Mouse (Mus musculus) thymus, adult 18-20 months (tissue): ENCODE measurements around the gene Supt5.

Experiments
- DNase-seq, 2 experiments: peaks; one replicate each; pipeline ENCODE4 v3.0.0; 2022; ENCODE audit warnings: mixed read lengths in 2 of 2

Gene Supt5

GRCm38 (mm10) chr7:28374647-28375046 is 36.1 kb upstream of the Supt5 start:
- no peak for DNase-seq

DNA sequence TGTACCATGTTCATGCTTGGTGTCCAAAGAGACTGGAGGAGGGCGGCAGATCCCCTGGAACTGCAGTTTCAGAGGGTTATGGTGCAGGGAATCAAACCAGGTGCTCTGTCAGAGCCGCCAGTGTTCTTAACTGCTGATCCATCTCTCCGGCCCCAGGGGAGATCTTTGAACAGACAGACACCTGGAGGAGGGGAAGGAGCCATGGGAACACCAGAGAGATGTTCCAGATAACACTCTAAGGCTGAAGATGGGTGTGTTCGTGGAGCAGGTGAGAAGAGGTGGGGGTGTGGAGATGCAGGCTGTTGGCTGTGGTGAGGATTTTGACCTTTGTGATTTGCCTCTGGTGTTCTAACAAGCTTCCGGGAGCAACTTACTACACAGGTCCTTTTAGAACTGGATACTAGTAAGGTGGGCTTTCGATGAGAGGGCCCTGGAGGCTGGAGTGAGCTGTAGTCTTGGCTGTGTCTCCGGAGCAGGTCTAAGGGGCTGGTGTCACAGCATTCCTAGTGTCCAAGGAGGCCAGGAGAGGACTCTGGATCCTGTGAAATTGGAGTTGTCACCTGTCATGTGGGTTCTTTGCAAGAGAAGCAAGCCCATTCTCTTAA is 35.4 kb upstream of the Supt5 start:
- DNase-seq, result no peak

- peak in 1 of 2 experiments; percentile 74 for DNase-seq
Observed at GRCm38 (mm10) chr7:28373131-28373581, 34.6 kb upstream of the Supt5 start.

GRCm38 (mm10) chr7:28372251-28373108 is 33.9 kb upstream of the Supt5 start, which contains the start of gene Plekhg2:
Gene Plekhg2, minus strand, starts transcription at chr7:28372599.
- DNase-seq, result peak; percentile 94 to 97

GRCm38 (mm10) chr7:28371514-28371989 is 33.0 kb upstream of the Supt5 start:
- peak; percentile 74 to 81 for DNase-seq

- peak in 1 of 2 experiments; percentile 47 for DNase-seq
Observed at GRCm38 (mm10) chr7:28370977-28371513, 32.5 kb upstream of the Supt5 start.

GRCm38 (mm10) chr7:28370051-28370450 is 31.5 kb upstream of the Supt5 start:
- DNase-seq, result no peak

- DNase-seq, result no peak
Observed at GRCm38 (mm10) chr7:28368276-28368920, 29.9 kb upstream of the Supt5 start.

DNA sequence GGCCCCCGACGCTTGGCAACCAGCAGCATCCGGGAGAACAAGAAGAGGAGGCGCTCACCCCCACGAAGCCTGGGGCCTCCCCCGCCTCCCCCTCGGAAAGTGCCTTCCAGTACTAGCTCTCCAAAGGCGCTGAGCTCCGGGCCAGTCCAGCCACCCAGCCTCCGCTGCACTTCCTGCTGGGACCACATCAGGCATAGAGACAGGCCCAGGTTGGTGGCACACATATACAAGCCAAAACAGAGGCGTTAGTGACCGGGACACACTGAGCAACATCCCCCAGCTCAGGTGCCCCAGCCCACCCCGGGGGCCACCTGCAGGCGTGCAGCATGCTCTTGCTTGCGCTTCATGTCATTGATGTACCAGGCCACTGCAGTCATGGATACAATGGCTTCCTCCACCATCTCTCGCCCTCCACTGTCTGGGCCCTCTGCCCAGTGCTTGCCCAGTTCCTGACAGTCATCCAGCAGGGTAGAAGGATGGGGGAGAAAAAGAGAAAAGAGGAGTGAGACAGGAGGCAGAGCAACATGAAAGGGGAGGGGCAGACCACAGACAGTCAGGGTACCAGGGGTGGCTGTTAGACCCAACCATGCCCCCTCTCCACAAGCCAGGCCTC is 29.2 kb upstream of the Supt5 start:
- DNase-seq, result no peak

GRCm38 (mm10) chr7:28362441-28363060 is 24.0 kb upstream of the Supt5 start:
- DNase-seq, result no peak

- peak in 1 of 2 experiments; percentile 8 for DNase-seq
Observed at GRCm38 (mm10) chr7:28361647-28362341, 23.2 kb upstream of the Supt5 start.

DNA sequence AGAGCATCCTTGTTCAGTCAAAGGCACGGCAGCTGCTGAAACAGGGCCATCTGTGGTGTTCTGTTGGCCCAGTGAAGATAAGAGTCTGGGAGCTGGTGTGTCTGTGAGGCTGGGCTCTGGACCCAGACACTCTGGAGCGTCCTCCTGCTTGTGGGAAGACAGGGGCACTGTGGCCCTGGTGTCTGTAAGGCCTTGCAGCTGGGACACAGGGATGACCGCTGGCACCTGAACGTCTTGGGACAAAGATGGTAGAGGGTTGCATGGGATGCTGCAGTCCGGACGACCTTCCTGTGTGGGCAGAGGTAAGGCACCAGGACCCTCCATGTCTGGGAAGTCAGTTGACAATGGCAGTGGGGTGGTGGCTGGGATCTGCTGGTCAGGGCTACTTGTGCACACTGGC is 21.7 kb upstream of the Supt5 start:
- no peak for DNase-seq

GRCm38 (mm10) chr7:28359854-28360253 is 21.3 kb upstream of the Supt5 start:
- no peak for DNase-seq

- DNase-seq, result no peak
Observed at GRCm38 (mm10) chr7:28358431-28358830, 19.9 kb upstream of the Supt5 start.

DNA sequence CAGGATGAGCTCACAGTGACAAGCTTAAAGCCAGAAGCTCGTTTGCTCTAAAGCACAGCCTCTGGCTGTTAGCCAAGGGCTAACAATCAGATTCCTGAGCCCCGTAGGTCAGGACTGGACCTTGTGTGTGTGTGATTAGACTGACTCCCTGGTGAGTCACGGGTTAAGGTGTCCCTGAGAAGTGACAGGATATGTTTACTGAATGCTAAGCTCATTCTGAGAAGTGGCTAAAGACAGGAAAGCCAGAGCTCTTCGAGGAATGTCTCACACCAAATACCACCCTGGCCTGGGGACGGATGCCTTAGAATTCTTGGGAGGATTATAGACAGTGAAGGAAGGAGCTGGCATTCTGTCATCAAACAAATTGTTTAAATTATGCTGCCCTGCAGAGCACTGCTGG is 19.4 kb upstream of the Supt5 start:
- DNase-seq, result no peak

DNA sequence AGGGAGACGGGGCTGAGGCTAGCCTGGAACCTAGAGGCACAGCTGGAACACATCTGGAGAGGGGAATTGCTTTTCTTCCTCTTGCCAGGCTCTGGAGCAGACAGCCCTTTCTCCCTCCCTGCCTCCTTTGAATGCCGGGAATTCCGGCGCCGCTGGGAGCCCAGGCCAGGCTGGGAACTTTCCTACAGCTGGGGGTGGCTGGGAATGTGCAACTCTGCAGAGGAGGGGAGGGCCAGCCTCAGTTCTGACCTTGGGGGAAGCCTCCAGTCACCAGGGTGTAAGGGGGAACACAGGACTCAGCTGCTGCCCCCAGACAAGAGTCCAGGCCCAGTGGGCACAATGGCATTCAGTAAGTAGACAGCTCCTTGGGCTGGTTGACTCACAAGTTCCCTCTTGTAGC is 18.4 kb upstream of the Supt5 start:
- DNase-seq, result no peak

GRCm38 (mm10) chr7:28355221-28355620 is 16.7 kb upstream of the Supt5 start:
- DNase-seq, result peak; percentile 42 to 61

DNA sequence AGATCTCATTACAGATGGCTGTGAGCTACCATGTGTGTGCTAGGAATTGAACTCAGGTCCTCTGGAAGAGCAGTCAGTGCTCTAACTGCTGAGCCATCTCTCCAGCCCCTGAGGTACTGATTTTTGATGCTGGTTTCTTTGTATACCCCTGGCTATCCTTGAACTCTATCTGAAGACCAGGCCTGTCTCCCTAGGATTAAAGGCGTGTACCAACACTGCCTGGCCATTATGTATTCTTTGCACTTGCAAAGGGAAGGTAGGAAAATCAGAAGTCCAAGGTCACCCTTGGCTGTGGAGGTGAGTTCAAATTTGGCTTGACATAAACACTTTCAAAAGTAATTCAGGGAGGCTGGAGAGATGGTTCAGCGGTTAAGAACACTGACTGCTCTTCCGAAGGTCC is 16.1 kb upstream of the Supt5 start:
- DNase-seq, result no peak

GRCm38 (mm10) chr7:28354113-28354581 is 15.6 kb upstream of the Supt5 start:
- DNase-seq, result no peak

DNA sequence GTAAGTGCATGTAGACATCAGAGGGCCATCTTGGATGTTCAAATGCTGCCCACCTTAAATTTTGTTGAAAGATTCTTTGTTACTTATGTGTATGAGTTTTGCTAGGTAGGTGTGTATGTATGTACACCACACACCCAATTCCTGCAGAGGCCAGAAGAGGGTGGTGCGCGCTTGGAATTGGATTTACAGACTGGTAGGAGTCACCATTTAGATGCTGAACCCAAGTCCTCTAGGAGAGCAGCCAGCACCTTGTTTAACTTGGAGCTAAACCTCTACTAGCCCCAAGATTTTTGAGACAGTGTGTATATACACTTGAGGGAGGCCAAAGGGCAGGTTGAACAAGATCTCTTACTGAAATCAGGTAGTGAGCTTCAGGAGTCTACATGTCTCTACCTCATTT is 14.7 kb upstream of the Supt5 start:
- DNase-seq, result no peak

DNA sequence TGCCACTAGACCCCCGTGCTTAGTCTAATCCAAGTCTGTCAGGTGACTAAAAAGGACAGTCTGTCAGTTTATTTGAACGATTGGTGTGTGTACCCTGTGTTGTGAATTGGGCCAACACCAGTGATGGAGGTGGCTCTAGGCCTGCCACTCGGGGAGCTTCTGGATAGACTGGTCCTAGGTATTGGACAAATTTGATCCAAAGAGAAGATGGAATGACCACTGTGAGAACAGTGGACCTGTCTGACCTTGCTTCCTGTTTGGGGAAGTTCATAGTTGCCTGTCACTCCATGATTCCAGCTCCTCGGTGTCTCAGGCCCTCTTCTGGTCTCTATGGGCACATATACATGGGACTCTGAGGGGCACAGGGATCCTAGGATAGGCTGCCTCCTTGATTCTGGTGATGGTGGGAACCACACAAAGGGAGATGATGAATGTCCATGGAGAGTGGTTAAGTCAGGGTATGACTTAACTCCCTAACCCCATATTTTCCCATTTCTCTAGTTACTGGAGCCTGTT is 13.2 kb upstream of the Supt5 start:
- DNase-seq, result no peak
